Mouse (Mus musculus) midbrain, embryonic 13.5 days (tissue): ENCODE measurements around the gene Tmco1. TPM values are rescaled to one million over a fixed set of nuclear protein-coding genes. Genes with fewer than 3 reads are reported as not detected.
"Not testable (repeated sequence)": the region's sequence is repeated elsewhere in the genome, so short reads cannot be mapped to it uniquely, and the experiment has no call there.

Experiments used
- ATAC-seq: fragments of 200-750 bp; cut with Nextera tagmentation; 2 replicates; pipeline ENCODE4 v1.8.0; 2017; ENCODE audit warnings: mild to moderate bottlenecking, moderate TSS enrichment, moderate library complexity
- H3K27ac ChIP-seq: fragments of 300-500 bp; sonication (generic); 2 replicates; pipeline ENCODE4 v1.5.1; 2015; ENCODE audit warnings: inconsistent platforms, mild to moderate bottlenecking, moderate library complexity
- H3K27me3 ChIP-seq: fragments of 300-500 bp; sonication (generic); 2 replicates; pipeline ENCODE4 v1.6.1; 2015; ENCODE audit warnings: mild to moderate bottlenecking, inconsistent platforms
- H3K36me3 ChIP-seq: fragments of 300-500 bp; sonication (generic); 2 replicates; pipeline ENCODE4 v1.6.1; 2015; ENCODE audit warnings: mild to moderate bottlenecking, inconsistent platforms
- H3K4me1 ChIP-seq: fragments of 300-500 bp; sonication (generic); replicated peaks from 2 replicates; pipeline ENCODE4 v1.6.1; 2015; ENCODE audit warnings: inconsistent platforms
- H3K4me2 ChIP-seq: fragments of 300-500 bp; sonication (generic); replicated peaks from 2 replicates; pipeline ENCODE4 v1.6.1; 2015; ENCODE audit warnings: moderate library complexity, mild to moderate bottlenecking, inconsistent platforms
- H3K4me3 ChIP-seq: fragments of 300-500 bp; sonication (generic); replicated peaks from 2 replicates; pipeline ENCODE4 v1.5.1; 2015; ENCODE audit warnings: mild to moderate bottlenecking, inconsistent platforms
- H3K9ac ChIP-seq: fragments of 300-500 bp; sonication (generic); replicated peaks from 2 replicates; pipeline ENCODE4 v1.6.1; 2015; ENCODE audit warnings: mild to moderate bottlenecking, inconsistent platforms
- H3K9me3 ChIP-seq: fragments of 300-500 bp; sonication (generic); 2 replicates; pipeline ENCODE4 v1.6.1; 2016; ENCODE audit warnings: mild to moderate bottlenecking, inconsistent platforms
- WGBS: fragments of 180-500 bp; shearing (Covaris S2); methylation state at CpG from one replicate; pipeline ENCODE4 v1.1.7; 2015; 5-methylcytosine and 5-hydroxymethylcytosine counted together
- polyA plus RNA-seq: library from polyadenylated mRNA; unstranded; fragments of >200 nt; fragmentation: Nextera tagmentation; extraction: Ambion mirVana; gene quantifications from 2 replicates; pipeline ENCODE4 v1.2.1, GENCODE M21; 2015

Tmco1 gene
- polyA plus RNA-seq, 1 experiment from 2014 or later: 75.3 TPM

- H3K36me3 ChIP-seq: no peaks in the 10 kb centered on the region
- no peak overlapping the region for H3K27ac ChIP-seq
- no peaks in the 10 kb centered on the region for H3K9me3 ChIP-seq
- peaks cover 8% of the 10 kb centered on the region for H3K27me3 ChIP-seq
- no peak overlapping the region for H3K9ac ChIP-seq
- no peak overlapping the region for H3K4me3 ChIP-seq
- no peaks in the 10 kb centered on the region for H3K4me1 ChIP-seq
- no peak overlapping the region for H3K4me2 ChIP-seq
- no peak for ATAC-seq
- 90% methylated on average over 10 of the region's 10 CpGs for WGBS
Measured at GRCm38 (mm10) chr1:167342831-167343230, 34.7 kb downstream of the Tmco1 start.

- H3K4me3 ChIP-seq, ATAC-seq, H3K9me3 ChIP-seq, H3K36me3 ChIP-seq, H3K27me3 ChIP-seq, H3K4me1 ChIP-seq, H3K27ac ChIP-seq, H3K9ac ChIP-seq, H3K4me2 ChIP-seq: not testable (repeated sequence)
- 93% methylated on average over 10 of the region's 10 CpGs for WGBS
Measured at GRCm38 (mm10) chr1:167345994-167346520, 37.9 kb downstream of the Tmco1 start.

DNA sequence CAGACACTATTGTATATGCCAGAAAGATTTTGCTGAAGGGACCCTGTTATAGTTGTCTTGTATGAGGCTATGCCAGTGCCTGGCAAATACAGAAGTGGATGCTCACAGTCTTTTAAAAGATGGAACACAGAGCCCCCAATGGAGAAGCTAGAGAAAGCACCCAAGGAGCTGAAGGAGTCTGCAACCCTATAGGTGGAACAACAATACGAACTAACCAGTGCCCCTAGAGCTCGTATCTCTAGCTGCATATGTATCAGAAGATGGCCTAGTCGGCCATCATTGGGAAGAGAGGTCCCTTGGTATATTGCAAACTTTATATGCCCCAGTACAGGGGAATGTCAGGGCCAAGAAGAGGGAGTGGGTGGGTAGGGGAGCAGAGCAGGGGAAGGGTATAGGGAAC, 41.0 kb downstream of the Tmco1 start:
- H3K9ac ChIP-seq, H3K27ac ChIP-seq, H3K4me2 ChIP-seq: not testable (repeated sequence)

GRCm38 (mm10) chr1:167349815-167350596, 41.8 kb downstream of the Tmco1 start, which contains the start of gene Aldh9a1:
TSS of gene Aldh9a1 (plus strand) at chr1:167349991.
- Histone ChIP-seq H3K36me3 (peaks cover 11% of the 10 kb centered on the region), H3K4me3 (peak within 1 kb of the TSS; percentile 62), H3K9me3 (no peaks in the 10 kb centered on the region), H3K4me2 (peak within 1 kb of the TSS; percentile 78), H3K27ac (peak within 1 kb of the TSS; percentile 82), H3K27me3 (no peaks in the 10 kb centered on the region), H3K9ac (peak within 1 kb of the TSS; percentile 86), H3K4me1 (peaks cover 9% of the 10 kb centered on the region; the same call in 1 of the 2 replicates)
- ATAC-seq: peak; percentile 99
- WGBS: under 1% methylated on average over 55 of the region's 55 CpGs

More for the DNA sequence above, 41.0 kb downstream of the Tmco1 start:
- not testable (repeated sequence) for H3K4me3 ChIP-seq, H3K36me3 ChIP-seq, H3K27me3 ChIP-seq, H3K4me1 ChIP-seq, ATAC-seq, H3K9me3 ChIP-seq
- WGBS: 58% methylated on average over 3 of the region's 3 CpGs

GRCm38 (mm10) chr1:167350597-167351415, 42.6 kb downstream of the Tmco1 start:
- ATAC-seq: no peak
- Histone ChIP-seq H3K4me3 (peak overlapping the region; percentile 62), H3K4me1 (peaks cover 9% of the 10 kb centered on the region; the same call in 1 of the 2 replicates), H3K9me3 (no peaks in the 10 kb centered on the region), H3K36me3 (peaks cover 19% of the 10 kb centered on the region), H3K27me3 (no peaks in the 10 kb centered on the region), H3K4me2 (peak overlapping the region; percentile 78), H3K9ac (peak overlapping the region; percentile 86), H3K27ac (peak overlapping the region; percentile 82)
- WGBS: 37% methylated on average over 13 of the region's 13 CpGs

- no peak overlapping the region for H3K4me2 ChIP-seq
- no peak overlapping the region for H3K4me3 ChIP-seq
- no peaks in the 10 kb centered on the region for H3K27me3 ChIP-seq
- H3K36me3 ChIP-seq: peaks cover 33% of the 10 kb centered on the region
- no peaks in the 10 kb centered on the region for H3K9me3 ChIP-seq
- H3K27ac ChIP-seq: no peak overlapping the region
- no peak for ATAC-seq
- WGBS: 94% methylated on average over 14 of the region's 14 CpGs
- H3K4me1 ChIP-seq: peaks cover 9% of the 10 kb centered on the region; the same call in 1 of the 2 replicates
- H3K9ac ChIP-seq: no peak overlapping the region
Measured at GRCm38 (mm10) chr1:167352403-167352802, 44.2 kb downstream of the Tmco1 start.

GRCm38 (mm10) chr1:167357387-167357786, 49.2 kb downstream of the Tmco1 start:
- H3K4me2 ChIP-seq: no peak overlapping the region
- WGBS: 94% methylated on average over 9 of the region's 9 CpGs

DNA sequence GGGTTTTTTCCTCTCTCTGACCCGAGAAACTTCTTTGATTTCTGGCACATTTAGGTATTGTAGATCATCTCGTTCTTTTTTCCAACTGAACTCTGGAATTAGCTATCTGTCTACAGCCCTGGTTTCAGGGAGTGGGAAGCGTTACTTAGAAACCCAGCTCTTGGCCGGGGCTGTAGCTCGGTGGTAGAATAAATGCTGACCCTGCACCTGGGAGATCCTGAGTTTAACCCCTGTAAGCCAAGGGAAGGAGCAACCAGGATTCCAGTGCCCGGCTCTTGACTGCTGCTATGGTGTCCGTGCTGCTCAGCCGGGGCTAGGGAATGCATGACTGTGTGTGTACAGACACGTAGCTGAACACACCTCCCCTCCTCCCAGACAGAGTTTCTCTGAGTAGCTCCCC, 50.6 kb downstream of the Tmco1 start:
- no peak for ATAC-seq
- Histone ChIP-seq H3K36me3 (peaks cover 44% of the 10 kb centered on the region), H3K4me1 (no peaks in the 10 kb centered on the region), H3K9ac (no peak overlapping the region), H3K4me2 (no peak overlapping the region), H3K27me3 (no peaks in the 10 kb centered on the region), H3K4me3 (no peak overlapping the region), H3K27ac (no peak overlapping the region), H3K9me3 (no peaks in the 10 kb centered on the region)
- WGBS: 84% methylated on average over 9 of the region's 9 CpGs

More at GRCm38 (mm10) chr1:167357387-167357786, 49.2 kb downstream of the Tmco1 start:
- Histone ChIP-seq H3K27me3 (no peaks in the 10 kb centered on the region), H3K27ac (no peak overlapping the region), H3K9ac (no peak overlapping the region), H3K4me1 (no peaks in the 10 kb centered on the region), H3K9me3 (no peaks in the 10 kb centered on the region), H3K4me3 (no peak overlapping the region), H3K36me3 (peaks cover 44% of the 10 kb centered on the region)
- ATAC-seq: no peak

DNA sequence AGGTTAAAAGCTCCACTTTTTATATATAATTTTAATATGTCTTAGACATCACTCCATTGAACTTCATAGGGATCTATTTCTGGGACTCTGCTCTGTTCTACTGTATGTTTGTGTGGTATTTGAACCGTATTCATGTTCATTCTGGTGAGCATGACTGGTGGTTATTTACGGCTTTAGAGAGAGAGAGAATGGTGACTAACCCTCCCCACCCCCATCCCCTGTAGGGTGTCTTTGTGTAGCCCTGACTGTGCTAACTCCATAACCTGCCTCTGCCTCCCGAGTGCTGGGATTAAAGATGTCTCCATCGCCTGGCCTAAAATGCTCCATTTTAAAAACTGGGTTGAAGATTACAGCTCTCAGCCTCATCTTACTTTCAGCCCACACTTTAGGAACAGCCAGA, 52.1 kb downstream of the Tmco1 start:
- no peak overlapping the region for H3K4me3 ChIP-seq
- WGBS: 47% methylated on average over 4 of the region's 4 CpGs
- no peak overlapping the region for H3K9ac ChIP-seq
- H3K9me3 ChIP-seq: no peaks in the 10 kb centered on the region
- no peak for ATAC-seq
- H3K27me3 ChIP-seq: no peaks in the 10 kb centered on the region
- H3K36me3 ChIP-seq: peaks cover 35% of the 10 kb centered on the region
- no peaks in the 10 kb centered on the region for H3K4me1 ChIP-seq
- no peak overlapping the region for H3K27ac ChIP-seq
- no peak overlapping the region for H3K4me2 ChIP-seq

DNA sequence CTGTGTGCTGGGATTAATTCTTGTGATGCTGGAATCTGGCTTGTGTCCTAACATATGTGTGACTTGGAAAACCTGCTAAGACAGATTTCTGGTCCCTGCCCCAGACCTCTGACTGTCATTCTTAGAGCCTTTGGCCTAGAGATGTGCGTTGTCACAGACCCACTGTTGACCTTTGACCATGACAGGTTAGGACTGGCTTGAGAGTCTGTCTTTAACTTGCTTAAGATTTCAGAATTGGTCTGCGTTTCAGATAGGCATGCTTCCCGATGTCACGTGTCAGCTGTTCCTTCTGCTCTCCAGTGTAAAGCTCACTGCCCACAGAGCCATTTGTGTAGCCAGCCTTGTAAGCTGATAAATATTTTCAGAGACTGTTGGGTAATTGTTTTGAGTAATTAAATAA, 54.6 kb downstream of the Tmco1 start:
- no peaks in the 10 kb centered on the region for H3K27me3 ChIP-seq
- H3K4me3 ChIP-seq: no peak overlapping the region
- no peaks in the 10 kb centered on the region for H3K4me1 ChIP-seq
- H3K4me2 ChIP-seq: no peak overlapping the region
- H3K36me3 ChIP-seq: peaks cover 32% of the 10 kb centered on the region
- H3K27ac ChIP-seq: no peak overlapping the region
- H3K9me3 ChIP-seq: no peaks in the 10 kb centered on the region
- WGBS: 83% methylated on average over 4 of the region's 4 CpGs
- no peak for ATAC-seq
- H3K9ac ChIP-seq: no peak overlapping the region

- Histone ChIP-seq H3K36me3 (peaks cover 34% of the 10 kb centered on the region), H3K4me2 (no peak overlapping the region), H3K27me3 (no peaks in the 10 kb centered on the region), H3K4me1 (no peaks in the 10 kb centered on the region), H3K9me3 (no peaks in the 10 kb centered on the region), H3K9ac (no peak overlapping the region), H3K27ac (no peak overlapping the region), H3K4me3 (no peak overlapping the region)
- no peak for ATAC-seq
- 57% methylated on average over 5 of the region's 5 CpGs for whole genome bisulfite sequencing
Measured at GRCm38 (mm10) chr1:167363322-167363721, 55.1 kb downstream of the Tmco1 start.

GRCm38 (mm10) chr1:167365808-167366207, 57.6 kb downstream of the Tmco1 start:
- H3K27me3 ChIP-seq: no peaks in the 10 kb centered on the region
- H3K9me3 ChIP-seq: no peaks in the 10 kb centered on the region
- no peak overlapping the region for H3K27ac ChIP-seq
- no peak for ATAC-seq
- no peak overlapping the region for H3K9ac ChIP-seq
- H3K4me2 ChIP-seq: no peak overlapping the region
- peaks cover 36% of the 10 kb centered on the region for H3K36me3 ChIP-seq
- H3K4me1 ChIP-seq: no peaks in the 10 kb centered on the region
- WGBS: 88% methylated on average over 7 of the region's 7 CpGs
- no peak overlapping the region for H3K4me3 ChIP-seq
